Mouse (Mus musculus) MEL (cell line): ENCODE data around the gene Disp1.

Experiments used
- CTCF ChIP-seq, 3 experiments: IDR thresholded peaks in 2 of 3; conservative IDR thresholded peaks in 1 of 3; 2 replicates each; pipeline ENCODE4 v1.5.1; 2011 to 2012; ENCODE audit warnings: low read length in 3 of 3, low read depth in 2 of 3, mild to moderate bottlenecking in 2 of 3, improper control_type of control experiment in 1 of 3, inconsistent platforms in 1 of 3, mixed read lengths in 1 of 3, moderate library complexity in 1 of 3; ENCODE audit not compliant: control insufficient read depth in 1 of 3, insufficient read depth in 1 of 3, poor library complexity in 1 of 3, severe bottlenecking in 1 of 3
- EP300 ChIP-seq, 2 experiments: IDR thresholded peaks; 2 replicates each; pipeline ENCODE4 v1.6.1; 2011; ENCODE audit warnings: improper control_type of control experiment in 2 of 2, low read length in 2 of 2, low read depth in 1 of 2, mild to moderate bottlenecking in 1 of 2
- ETS1 ChIP-seq: IDR thresholded peaks from 2 replicates; pipeline ENCODE4 v1.6.1; 2012; ENCODE audit warnings: low read depth, mild to moderate bottlenecking, inconsistent platforms, low read length, improper control_type of control experiment, moderate library complexity
- ZNF384 ChIP-seq: IDR thresholded peaks from 2 replicates; pipeline ENCODE4 v1.6.1; 2012; ENCODE audit warnings: low read depth, mild to moderate bottlenecking, inconsistent platforms, low read length, improper control_type of control experiment

GRCm38 (mm10) chr1:183047913-183048523 is 173.3 kb downstream of the Disp1 start:
- TF ChIP-seq ZNF384 (no peak), CTCF (IDR thresholded peaks at IDR 0.05 in 2 of 3, conservative IDR thresholded peaks at IDR 0.05 in 1 of 3; ENCODE audit: control insufficient read depth in 1 of 3, insufficient read depth in 1 of 3, low read depth in 2 of 3, low read length in 3 of 3, poor library complexity in 1 of 3, severe bottlenecking in 1 of 3) (no peak), EP300 (IDR thresholded peaks at IDR 0.05; ENCODE audit: low read depth in 1 of 2, low read length in 2 of 2) (no peak), ETS1 (no peak)
